Mouse (Mus musculus) testis, adult 2 months (tissue): Measurements from ENCODE around the gene Fam83f.

Experiments used
- CTCF ChIP-seq: fragments of 200-500 bp; IDR thresholded peaks from 2 replicates; pipeline ENCODE4 v1.5.1; 2012; ENCODE audit warnings: low read depth, mild to moderate bottlenecking, inconsistent platforms, low read length, moderate library complexity; ENCODE audit not compliant: control insufficient read depth, insufficient read depth, insufficient replicate concordance
- POLR2A ChIP-seq: fragments of 200-500 bp; IDR thresholded peaks from 2 replicates; pipeline ENCODE4 v1.6.1; 2012; ENCODE audit warnings: low read depth, mild to moderate bottlenecking, inconsistent platforms, low read length, moderate library complexity; ENCODE audit not compliant: control insufficient read depth

GRCm38 (mm10) chr15:80707088-80707487 is 35.4 kb downstream of the Fam83f start:
- no peak for TF ChIP-seq CTCF
- TF ChIP-seq POLR2A: no peak
